Mouse (Mus musculus): ENCODE measurements around the gene 1700016K19Rik. TPM values are rescaled to one million over a fixed set of nuclear protein-coding genes. Genes with fewer than 3 reads are reported as not detected.

Gene 1700016K19Rik
- polyA plus RNA-seq, 1 experiment from 2014 or later = 5.5 TPM

- no peak for ATAC-seq (replicated peaks)
- Histone ChIP-seq H3K27ac (no peak overlapping the region), H3K36me3 (replicated peaks) (no peaks in the 10 kb centered on the region), H3K9me3 (no peaks in the 10 kb centered on the region), H3K27me3 (replicated peaks) (peaks cover 8% of the 10 kb centered on the region; the same call in 1 of the 2 replicates), H3K4me3 (no peak overlapping the region), H3K4me2 (no peak overlapping the region), H3K9ac (no peak overlapping the region), H3K4me1 (peaks cover 15% of the 10 kb centered on the region)
- WGBS = 53% methylated on average over 7 of the region's 7 CpGs
Measured at GRCm38 (mm10) chr11:76025080-76025583, 25.4 kb downstream of the 1700016K19Rik start.

- no peaks in the 10 kb centered on the region for H3K9me3 ChIP-seq
- no peak overlapping the region for H3K27ac ChIP-seq
- no peaks in the 10 kb centered on the region for H3K36me3 ChIP-seq (replicated peaks)
- peaks cover 8% of the 10 kb centered on the region; the same call in 1 of the 2 replicates for H3K27me3 ChIP-seq (replicated peaks)
- H3K9ac ChIP-seq = 0 out of 2 replicates have a peak overlapping the region, but pooled peaks have one; percentile 41
- peak overlapping the region; percentile 93 for H3K4me2 ChIP-seq
- 0 out of 2 replicates have a peak, but pooled peaks have one; percentile 5 for ATAC-seq (replicated peaks)
- peak overlapping the region; percentile 63 for H3K4me3 ChIP-seq
- peaks cover 15% of the 10 kb centered on the region for H3K4me1 ChIP-seq
- 3% methylated on average over 14 of the region's 14 CpGs for WGBS
Measured at GRCm38 (mm10) chr11:76026527-76027138, 26.9 kb downstream of the 1700016K19Rik start.

DNA sequence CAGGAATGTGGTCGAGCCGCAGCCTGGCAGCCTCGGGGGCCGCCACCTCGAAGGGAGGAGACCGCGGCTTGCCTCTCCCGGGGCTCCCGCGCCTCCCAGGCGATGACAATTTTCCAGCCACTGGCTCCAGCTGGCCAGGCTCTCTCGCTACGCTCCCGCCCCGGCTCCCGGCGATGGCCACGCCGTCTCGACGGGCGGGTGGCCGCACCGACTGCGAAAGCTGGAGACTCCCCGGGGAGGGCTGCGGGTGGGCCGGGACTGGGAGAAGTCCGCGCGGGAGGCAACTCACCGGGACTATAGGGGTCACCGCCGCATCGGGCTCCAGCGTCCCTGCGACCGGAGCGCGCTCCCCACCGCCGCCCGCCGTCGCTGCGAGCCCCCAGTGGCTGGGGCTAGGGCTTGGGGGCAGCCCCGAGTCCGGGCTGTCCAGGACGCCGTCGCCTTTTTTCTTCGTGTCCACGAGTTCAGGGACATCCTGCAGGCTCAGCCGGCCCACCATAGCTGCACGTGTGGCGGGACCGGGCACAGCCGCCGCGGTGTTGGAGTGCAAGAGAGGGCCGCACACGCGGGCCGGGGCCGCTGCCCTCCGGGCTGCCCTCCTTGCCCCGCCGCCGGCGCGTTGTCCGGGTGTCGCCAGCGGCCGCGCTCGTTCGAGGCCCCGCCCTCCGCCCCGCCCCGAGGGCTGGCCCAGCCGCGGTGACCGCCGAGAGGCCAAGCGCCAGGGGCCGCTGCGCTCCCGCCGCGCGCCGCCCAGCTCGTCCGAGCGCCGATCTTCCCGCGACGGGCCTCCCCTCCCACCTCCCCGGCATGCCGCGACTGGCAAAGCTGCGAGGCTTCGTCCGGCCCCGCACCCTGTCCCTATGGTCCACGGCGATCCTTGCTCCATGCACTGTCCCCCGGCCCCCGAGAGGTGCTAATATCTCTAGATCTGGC lies 27.7 kb downstream of the 1700016K19Rik start, which contains the start of gene Rflnb:
Rflnb (minus strand) TSS at position 644 of the 933 bp plus-strand sequence.
- H3K27ac ChIP-seq = no peak within 1 kb of the TSS
- peak within 1 kb of the TSS; percentile 41 for H3K9ac ChIP-seq
- peaks cover 8% of the 10 kb centered on the region; the same call in 1 of the 2 replicates for H3K27me3 ChIP-seq (replicated peaks)
- H3K4me1 ChIP-seq = peaks cover 15% of the 10 kb centered on the region
- H3K9me3 ChIP-seq = no peaks in the 10 kb centered on the region
- WGBS = under 1% methylated on average over 93 of the region's 112 CpGs
- H3K36me3 ChIP-seq (replicated peaks) = no peaks in the 10 kb centered on the region
- peak within 1 kb of the TSS; percentile 93 for H3K4me2 ChIP-seq
- peak within 1 kb of the TSS; percentile 63 for H3K4me3 ChIP-seq
- ATAC-seq (replicated peaks) = peak; percentile 89

GRCm38 (mm10) chr11:76028072-76028465 lies 28.4 kb downstream of the 1700016K19Rik start:
- peaks cover 15% of the 10 kb centered on the region for H3K4me1 ChIP-seq
- no peak overlapping the region for H3K27ac ChIP-seq
- ATAC-seq (replicated peaks) = peak; percentile 62; the same call in 1 of the 2 replicates
- H3K9me3 ChIP-seq = no peaks in the 10 kb centered on the region
- H3K4me2 ChIP-seq = peak overlapping the region; percentile 93
- H3K4me3 ChIP-seq = peak overlapping the region; percentile 63
- peak overlapping the region; percentile 41 for H3K9ac ChIP-seq
- peaks cover 8% of the 10 kb centered on the region; the same call in 1 of the 2 replicates for H3K27me3 ChIP-seq (replicated peaks)
- H3K36me3 ChIP-seq (replicated peaks) = no peaks in the 10 kb centered on the region
- WGBS = 2% methylated on average over 11 of the region's 14 CpGs

GRCm38 (mm10) chr11:76033359-76033758 lies 33.6 kb downstream of the 1700016K19Rik start:
- Histone ChIP-seq H3K4me3 (no peak overlapping the region), H3K4me1 (no peaks in the 10 kb centered on the region), H3K36me3 (replicated peaks) (no peaks in the 10 kb centered on the region), H3K9ac (no peak overlapping the region), H3K9me3 (no peaks in the 10 kb centered on the region), H3K27me3 (replicated peaks) (peaks cover 8% of the 10 kb centered on the region; the same call in 1 of the 2 replicates), H3K4me2 (no peak overlapping the region), H3K27ac (no peak overlapping the region)
- ATAC-seq (replicated peaks) = no peak
- WGBS = 73% methylated on average over 6 of the region's 6 CpGs

GRCm38 (mm10) chr11:76033836-76034235 lies 34.1 kb downstream of the 1700016K19Rik start:
- Histone ChIP-seq H3K36me3 (replicated peaks) (no peaks in the 10 kb centered on the region), H3K9me3 (no peaks in the 10 kb centered on the region), H3K4me2 (no peak overlapping the region), H3K4me1 (no peaks in the 10 kb centered on the region), H3K27me3 (replicated peaks) (peaks cover 8% of the 10 kb centered on the region; the same call in 1 of the 2 replicates), H3K9ac (no peak overlapping the region), H3K4me3 (no peak overlapping the region), H3K27ac (no peak overlapping the region)
- 66% methylated on average over 4 of the region's 4 CpGs for WGBS
- ATAC-seq (replicated peaks) = no peak

DNA sequence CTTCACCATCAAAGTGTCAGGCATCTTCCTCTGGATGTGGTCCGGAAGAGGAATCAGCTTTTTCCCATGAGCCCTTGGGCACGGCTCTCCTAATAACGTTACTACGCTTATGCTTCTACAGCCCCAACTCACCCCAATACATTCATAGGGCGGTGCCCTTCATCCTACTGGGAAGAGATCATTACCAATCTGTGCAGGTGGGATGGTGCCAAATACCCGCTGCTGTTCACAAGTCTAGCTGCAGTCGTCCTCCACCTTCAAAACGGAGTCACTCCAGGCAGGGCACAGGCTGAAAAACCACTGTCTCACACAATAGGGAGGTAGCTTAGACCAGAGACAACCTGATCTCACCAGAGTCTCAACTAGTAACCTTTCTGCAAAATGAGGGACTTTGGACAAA lies 35.5 kb downstream of the 1700016K19Rik start:
- ATAC-seq (replicated peaks) = no peak
- Histone ChIP-seq H3K9ac (no peak overlapping the region), H3K27me3 (replicated peaks) (no peaks in the 10 kb centered on the region), H3K4me1 (no peaks in the 10 kb centered on the region), H3K27ac (no peak overlapping the region), H3K4me3 (no peak overlapping the region), H3K9me3 (no peaks in the 10 kb centered on the region), H3K4me2 (no peak overlapping the region), H3K36me3 (replicated peaks) (no peaks in the 10 kb centered on the region)
- 89% methylated on average over 8 of the region's 8 CpGs for WGBS

DNA sequence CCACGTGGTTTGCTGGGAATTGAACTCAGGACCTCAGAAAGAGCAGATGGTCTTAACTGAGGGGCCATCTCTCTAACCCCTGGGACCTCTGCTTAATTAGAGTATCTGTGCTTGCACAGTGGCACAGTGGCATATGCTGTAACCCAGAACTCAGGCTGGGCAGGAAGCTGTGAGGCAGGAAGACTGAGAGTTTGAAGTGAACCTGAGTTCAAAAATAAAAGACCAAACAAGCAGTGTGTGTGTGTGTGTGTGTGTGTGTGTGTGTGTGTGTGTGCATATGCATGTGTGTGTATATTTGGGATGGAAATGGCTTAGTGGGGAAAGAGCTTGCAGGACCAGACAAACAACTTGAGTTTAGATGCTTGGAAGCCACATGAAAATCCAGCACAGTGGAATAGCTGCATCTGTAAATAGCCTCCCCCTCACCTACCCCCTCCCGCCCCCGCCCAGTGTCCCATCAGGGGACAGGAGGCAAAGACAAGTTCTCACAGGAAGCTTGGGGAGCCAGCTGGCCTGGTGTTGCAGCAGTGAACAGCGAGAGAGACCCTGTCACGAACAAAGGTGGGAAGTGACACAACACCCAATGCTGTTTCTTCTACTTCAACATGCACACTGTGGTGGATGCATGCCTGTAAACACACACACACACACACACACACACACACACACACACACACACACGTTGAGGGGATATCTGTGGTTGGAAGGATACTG lies 38.0 kb downstream of the 1700016K19Rik start:
- Histone ChIP-seq H3K4me2 (no peak overlapping the region), H3K9me3 (no peaks in the 10 kb centered on the region), H3K4me1 (peaks cover 5% of the 10 kb centered on the region; the same call in 1 of the 2 replicates), H3K4me3 (no peak overlapping the region), H3K36me3 (replicated peaks) (no peaks in the 10 kb centered on the region), H3K9ac (no peak overlapping the region), H3K27ac (no peak overlapping the region), H3K27me3 (replicated peaks) (no peaks in the 10 kb centered on the region)
- no peak for ATAC-seq (replicated peaks)
- 63% methylated on average over 6 of the region's 6 CpGs for WGBS

DNA sequence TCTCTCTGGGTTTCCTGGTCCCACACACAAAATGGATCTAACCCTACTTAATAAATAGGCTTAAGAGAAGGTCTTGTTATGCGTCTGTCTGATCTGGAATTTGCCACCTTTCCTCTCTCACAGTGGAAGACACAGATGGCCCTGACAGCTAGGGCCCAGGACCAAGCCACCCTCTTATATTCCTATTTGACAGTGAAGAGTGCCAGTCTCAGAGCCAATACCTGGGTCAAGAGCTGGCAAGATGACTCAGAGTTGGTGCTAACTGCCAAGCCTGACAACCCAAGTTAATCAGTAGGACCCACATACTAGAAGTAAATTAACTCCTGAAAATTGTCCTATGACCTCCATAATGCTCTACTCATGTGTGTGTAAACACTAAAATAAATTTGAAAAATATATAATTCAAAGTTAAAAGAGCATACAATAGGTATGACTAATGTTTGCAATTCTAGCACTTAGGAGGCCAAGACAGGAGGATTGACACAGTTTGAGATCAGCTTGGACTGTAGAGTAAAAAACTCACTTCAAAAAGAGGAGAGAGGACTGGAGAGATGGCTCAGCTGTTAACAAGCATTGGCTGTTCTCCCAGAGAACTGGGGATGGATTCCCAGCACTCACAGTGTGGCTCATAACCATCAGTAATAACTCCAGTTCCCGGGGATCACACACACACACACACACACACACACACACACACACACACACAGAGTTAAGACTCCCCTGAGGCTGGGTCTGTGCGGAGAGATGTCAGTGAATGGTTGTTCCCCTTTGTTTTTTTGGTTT lies 39.8 kb downstream of the 1700016K19Rik start:
- no peaks in the 10 kb centered on the region for H3K27me3 ChIP-seq (replicated peaks)
- H3K9ac ChIP-seq = no peak overlapping the region
- no peak overlapping the region for H3K4me2 ChIP-seq
- no peaks in the 10 kb centered on the region for H3K36me3 ChIP-seq (replicated peaks)
- H3K4me3 ChIP-seq = no peak overlapping the region
- WGBS = 84% methylated on average over 3 of the region's 3 CpGs
- H3K27ac ChIP-seq = no peak overlapping the region
- no peak for ATAC-seq (replicated peaks)
- H3K9me3 ChIP-seq = no peaks in the 10 kb centered on the region
- peaks cover 6% of the 10 kb centered on the region; the same call in 1 of the 2 replicates for H3K4me1 ChIP-seq

DNA sequence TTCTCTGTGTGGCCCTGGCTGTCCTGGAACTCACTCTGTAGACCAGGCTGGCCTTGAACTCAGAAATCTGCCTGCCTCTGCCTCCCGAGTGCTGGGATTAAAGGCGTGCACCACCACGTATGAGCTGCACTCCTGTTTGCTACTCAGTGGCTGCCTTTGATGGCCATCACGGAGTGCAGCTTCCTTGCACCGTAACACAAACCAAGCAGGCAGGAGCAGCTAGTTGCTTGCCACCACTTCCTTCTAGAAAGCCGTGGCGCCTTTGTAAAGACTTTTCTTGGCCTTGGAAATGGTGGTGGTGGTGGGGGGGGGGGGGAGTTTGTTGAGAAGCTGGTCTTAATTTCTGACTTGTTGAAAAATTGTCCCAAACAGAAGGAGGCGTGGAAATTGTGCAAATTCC lies 40.4 kb downstream of the 1700016K19Rik start:
- WGBS = 91% methylated on average over 8 of the region's 8 CpGs
- no peaks in the 10 kb centered on the region for H3K36me3 ChIP-seq (replicated peaks)
- no peak for ATAC-seq (replicated peaks)
- no peak overlapping the region for H3K4me2 ChIP-seq
- no peaks in the 10 kb centered on the region for H3K9me3 ChIP-seq
- no peak overlapping the region for H3K9ac ChIP-seq
- no peak overlapping the region for H3K27ac ChIP-seq
- H3K4me3 ChIP-seq = no peak overlapping the region
- no peaks in the 10 kb centered on the region for H3K27me3 ChIP-seq (replicated peaks)
- peaks cover 6% of the 10 kb centered on the region; the same call in 1 of the 2 replicates for H3K4me1 ChIP-seq

DNA sequence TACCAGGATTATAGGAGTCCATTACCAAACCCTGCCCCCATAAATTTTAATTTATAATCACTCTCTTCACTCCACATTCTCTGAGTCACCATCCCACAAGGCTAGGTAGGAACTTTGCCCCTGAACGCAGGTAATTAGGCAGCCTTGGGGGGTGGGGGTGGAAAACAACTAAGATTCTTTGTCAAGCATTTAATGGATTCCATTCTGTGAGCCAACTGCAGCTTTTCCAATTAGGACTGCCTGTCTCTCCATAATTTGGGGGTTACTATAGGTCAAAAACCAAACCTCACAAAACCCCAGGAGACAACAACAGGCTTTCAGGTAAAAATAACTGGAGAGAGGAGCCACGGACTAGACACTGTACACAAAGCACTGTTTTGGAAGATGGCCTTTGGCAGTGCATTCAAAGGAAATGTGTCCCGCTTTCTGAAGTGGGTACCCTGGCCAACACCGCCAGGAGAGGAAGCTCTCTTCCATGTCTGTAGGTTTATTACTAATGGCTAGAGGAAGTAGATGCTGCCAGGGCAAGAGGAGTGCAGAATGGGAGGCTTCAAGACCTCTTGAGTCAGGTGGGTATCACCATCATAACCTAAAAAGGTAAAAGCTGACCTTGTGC lies 41.2 kb downstream of the 1700016K19Rik start:
- 0 out of 2 replicates have a peak, but pooled peaks cover 2% of the 10 kb centered on the region for H3K36me3 ChIP-seq (replicated peaks)
- ATAC-seq (replicated peaks) = no peak
- 82% methylated on average over 4 of the region's 4 CpGs for WGBS

More for the DNA sequence above, 41.2 kb downstream of the 1700016K19Rik start:
- H3K27me3 ChIP-seq (replicated peaks) = no peaks in the 10 kb centered on the region
- no peak overlapping the region for H3K27ac ChIP-seq
- H3K4me1 ChIP-seq = peaks cover 6% of the 10 kb centered on the region; the same call in 1 of the 2 replicates
- no peak overlapping the region for H3K4me3 ChIP-seq
- H3K9me3 ChIP-seq = no peaks in the 10 kb centered on the region
- no peak overlapping the region for H3K4me2 ChIP-seq
- no peak overlapping the region for H3K9ac ChIP-seq

All from midbrain, embryonic 15.5 days (tissue).